Mouse (Mus musculus) forelimb bud, embryonic 11.5 days (tissue): ENCODE measurements at regions not wholly inside any gene's neighbourhood (a gene's known extent, or its start where the extent isn't known, plus 50 kb on each side); places are given as distances from the start of the nearest gene placed in this dataset.

Source experiments
- DNase-seq: peaks from one replicate; pipeline ENCODE4 v3.0.0-alpha.2; 2012; ENCODE audit warnings: low read depth, low spot score

DNA sequence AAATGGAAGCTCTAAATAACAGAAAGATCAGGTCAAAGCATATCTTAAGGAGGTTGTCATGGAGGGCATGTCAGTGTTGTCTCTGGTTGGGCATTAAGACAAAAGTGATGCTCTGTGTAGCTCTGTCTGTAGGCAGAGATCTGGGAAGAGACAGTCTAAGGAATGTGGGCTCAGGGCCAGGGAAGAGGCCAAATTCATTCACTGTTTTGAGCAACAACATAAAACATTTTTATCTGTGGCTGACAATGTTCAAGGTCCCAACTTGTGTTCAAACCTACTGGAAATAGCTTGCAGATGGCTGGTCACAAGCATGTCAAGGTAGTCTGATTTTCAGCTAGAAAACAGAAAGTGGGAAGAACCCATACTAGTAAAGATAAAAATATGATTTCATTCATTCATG, 374.6 kb upstream of the Fam49a start:
- DNase-seq, result no peak

GRCm38 (mm10) chr12:11899031-11899430, 362.9 kb upstream of the Fam49a start:
- DNase-seq, result no peak

DNA sequence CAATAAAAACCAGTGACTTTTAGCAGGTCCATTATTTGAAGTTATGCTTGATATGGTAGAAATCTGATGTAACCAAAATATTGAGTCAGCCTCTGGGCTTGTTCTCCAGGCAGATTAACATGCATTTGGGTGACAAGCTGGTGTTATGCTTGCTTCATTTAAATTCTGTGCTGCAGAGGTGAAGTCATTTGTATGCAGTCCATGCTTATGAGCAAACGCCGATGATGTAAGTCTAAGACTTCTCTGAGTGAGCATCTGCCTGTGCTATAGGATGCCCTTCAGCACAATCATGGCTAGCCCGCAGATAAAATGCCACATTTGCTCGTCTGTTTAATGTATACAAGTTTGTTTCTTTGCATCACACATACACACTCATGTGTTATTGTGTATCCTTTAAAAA, 355.4 kb upstream of the Fam49a start:
- no peak for DNase-seq
